Mouse (Mus musculus): ENCODE results near the gene Prtn3. TPM values are rescaled to one million over a fixed set of nuclear protein-coding genes. Genes with fewer than 3 reads are reported as not detected.
"Not testable (repeated sequence)": the region's sequence is repeated elsewhere in the genome, so short reads cannot be mapped to it uniquely, and the experiment has no call there.

Prtn3 gene
- polyA plus RNA-seq, 1 experiment from 2014 or later, result 7.9 TPM

DNA sequence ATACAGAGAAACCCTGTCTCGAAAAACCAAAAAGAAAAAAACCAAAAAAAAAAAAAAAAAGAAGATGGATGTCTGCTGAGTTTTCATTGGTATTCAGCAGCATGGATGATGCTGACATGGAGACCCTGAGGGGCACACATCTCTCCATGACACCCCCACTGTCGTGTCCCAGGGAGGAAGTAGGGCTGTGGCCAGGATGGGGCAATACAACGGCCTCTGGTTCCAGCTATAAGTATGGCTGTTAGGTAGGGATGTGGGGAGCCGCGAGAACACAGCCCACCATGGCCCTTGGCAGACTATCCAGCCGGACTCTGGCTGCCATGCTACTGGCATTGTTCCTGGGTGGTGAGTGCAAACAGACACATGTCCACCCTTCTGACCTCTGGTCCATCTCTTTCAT is 11.8 kb downstream of the Prtn3 start, which contains the start of gene Elane:
TSS of gene Elane (plus strand) at position 194 of the 400 bp plus-strand sequence.
- no peaks in the 10 kb centered on the region for H3K36me3 ChIP-seq (ENCODE audit: insufficient read depth, low read length)
- H3K27ac ChIP-seq, result no peak within 1 kb of the TSS
- peaks cover 12% of the 10 kb centered on the region for H3K4me1 ChIP-seq (replicated peaks; ENCODE audit: insufficient read depth, low read length)
- H3K9ac ChIP-seq (ENCODE audit: low read depth, low read length), result no peak within 1 kb of the TSS
- TF ChIP-seq CTCF (IDR thresholded peaks at IDR 0.05; ENCODE audit: low read depth), result no peak
- DNase-seq (ENCODE audit: low spot score) (no peak), ATAC-seq (replicated peaks; ENCODE audit: low FRiP score, low read depth) (no peak)
- no peak within 1 kb of the TSS for H3K4me3 ChIP-seq (replicated peaks; ENCODE audit: low read depth, low read length)
- 74% methylated on average over 6 of the region's 6 CpGs for WGBS
- H3K27me3 ChIP-seq (ENCODE audit: insufficient read depth, low read length), result no peaks in the 10 kb centered on the region
- H3K9me3 ChIP-seq (replicated peaks; ENCODE audit: low read length), result no peaks in the 10 kb centered on the region
- no peak within 1 kb of the TSS for H3K4me2 ChIP-seq (ENCODE audit: low read length)

- TF ChIP-seq CTCF (IDR thresholded peaks at IDR 0.05; ENCODE audit: low read depth), result no peak
- Histone ChIP-seq H3K9me3 (replicated peaks; ENCODE audit: low read length) (no peaks in the 10 kb centered on the region), H3K4me1 (replicated peaks; ENCODE audit: insufficient read depth, low read length) (peaks cover 12% of the 10 kb centered on the region), H3K27ac (no peak overlapping the region), H3K4me3 (replicated peaks; ENCODE audit: low read depth, low read length) (no peak overlapping the region), H3K9ac (ENCODE audit: low read depth, low read length) (no peak overlapping the region), H3K36me3 (ENCODE audit: insufficient read depth, low read length) (no peaks in the 10 kb centered on the region), H3K4me2 (ENCODE audit: low read length) (no peak overlapping the region), H3K27me3 (ENCODE audit: insufficient read depth, low read length) (no peaks in the 10 kb centered on the region)
- ATAC-seq (replicated peaks; ENCODE audit: low FRiP score, low read depth) (no peak), DNase-seq (ENCODE audit: low spot score) (no peak)
- WGBS, result 80% methylated on average over 8 of the region's 8 CpGs
These were observed 12.3 kb downstream of the Prtn3 start for GRCm38 (mm10) chr10:79886611-79887010.

DNA sequence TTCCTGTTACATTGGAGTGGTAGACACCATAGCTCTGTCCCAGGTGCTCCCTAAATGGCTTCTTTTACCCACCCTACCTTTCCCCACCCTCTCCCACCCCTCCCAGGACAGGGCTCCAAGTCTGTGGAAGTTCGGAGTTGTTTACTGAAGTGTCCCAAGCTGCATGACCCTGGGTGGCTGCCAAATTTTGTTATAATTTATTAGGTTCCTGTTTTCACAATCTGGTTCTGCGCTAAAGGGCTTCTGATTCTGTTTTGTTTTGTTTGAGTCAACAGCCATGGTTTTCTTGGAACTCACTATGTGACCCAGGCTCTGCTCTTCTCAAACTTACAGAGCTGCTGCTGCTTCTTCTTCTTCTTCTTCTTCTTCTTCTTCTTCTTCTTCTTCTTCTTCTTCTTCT is 15.1 kb downstream of the Prtn3 start:
- H3K27me3 ChIP-seq (ENCODE audit: insufficient read depth, low read length), result no peaks in the 10 kb centered on the region
- H3K36me3 ChIP-seq (ENCODE audit: insufficient read depth, low read length), result 0 out of 2 replicates have a peak, but pooled peaks cover 5% of the 10 kb centered on the region
- ATAC-seq (replicated peaks; ENCODE audit: low FRiP score, low read depth), result no peak
- H3K4me2 ChIP-seq (ENCODE audit: low read length), result no peak overlapping the region
- no peaks in the 10 kb centered on the region for H3K4me1 ChIP-seq (replicated peaks; ENCODE audit: insufficient read depth, low read length)
- 40% methylated on average over 2 of the region's 2 CpGs for WGBS
- H3K27ac ChIP-seq, result no peak overlapping the region
- no peak overlapping the region for H3K9ac ChIP-seq (ENCODE audit: low read depth, low read length)
- H3K4me3 ChIP-seq (replicated peaks; ENCODE audit: low read depth, low read length), result no peak overlapping the region
- no peaks in the 10 kb centered on the region for H3K9me3 ChIP-seq (replicated peaks; ENCODE audit: low read length)
- DNase-seq (ENCODE audit: low spot score), result peak; percentile 73
- TF ChIP-seq CTCF (IDR thresholded peaks at IDR 0.05; ENCODE audit: low read depth), result no peak

GRCm38 (mm10) chr10:79890670-79891069 is 16.4 kb downstream of the Prtn3 start, which contains the start of gene Cfd:
TSS of gene Cfd (plus strand) at chr10:79890853.
- no peak for TF ChIP-seq CTCF (IDR thresholded peaks at IDR 0.05; ENCODE audit: low read depth)
- Histone ChIP-seq H3K4me1 (replicated peaks; ENCODE audit: insufficient read depth, low read length) (no peaks in the 10 kb centered on the region), H3K27ac (no peak within 1 kb of the TSS), H3K4me3 (replicated peaks; ENCODE audit: low read depth, low read length) (no peak within 1 kb of the TSS), H3K4me2 (ENCODE audit: low read length) (no peak within 1 kb of the TSS), H3K36me3 (ENCODE audit: insufficient read depth, low read length) (peaks cover 15% of the 10 kb centered on the region), H3K27me3 (ENCODE audit: insufficient read depth, low read length) (no peaks in the 10 kb centered on the region), H3K9me3 (replicated peaks; ENCODE audit: low read length) (no peaks in the 10 kb centered on the region), H3K9ac (ENCODE audit: low read depth, low read length) (no peak within 1 kb of the TSS)
- 40% methylated on average over 5 of the region's 5 CpGs for WGBS
- DNase-seq (ENCODE audit: low spot score), result no peak
- no peak for ATAC-seq (replicated peaks; ENCODE audit: low FRiP score, low read depth)

GRCm38 (mm10) chr10:79892451-79893118 is 18.3 kb downstream of the Prtn3 start:
- 44% methylated on average over 22 of the region's 22 CpGs for WGBS
- H3K36me3 ChIP-seq (ENCODE audit: insufficient read depth, low read length), result peaks cover 33% of the 10 kb centered on the region
- H3K4me1 ChIP-seq (replicated peaks; ENCODE audit: insufficient read depth, low read length); ATAC-seq (replicated peaks; ENCODE audit: low FRiP score, low read depth); H3K27ac ChIP-seq; H3K9ac ChIP-seq (ENCODE audit: low read depth, low read length); H3K4me2 ChIP-seq (ENCODE audit: low read length); H3K27me3 ChIP-seq (ENCODE audit: insufficient read depth, low read length); H3K4me3 ChIP-seq (replicated peaks; ENCODE audit: low read depth, low read length); H3K9me3 ChIP-seq (replicated peaks; ENCODE audit: low read length): not testable (repeated sequence)
- DNase-seq (ENCODE audit: low spot score), result peak; percentile 83
- TF ChIP-seq CTCF (IDR thresholded peaks at IDR 0.05; ENCODE audit: low read depth), result peak; percentile 80

DNA sequence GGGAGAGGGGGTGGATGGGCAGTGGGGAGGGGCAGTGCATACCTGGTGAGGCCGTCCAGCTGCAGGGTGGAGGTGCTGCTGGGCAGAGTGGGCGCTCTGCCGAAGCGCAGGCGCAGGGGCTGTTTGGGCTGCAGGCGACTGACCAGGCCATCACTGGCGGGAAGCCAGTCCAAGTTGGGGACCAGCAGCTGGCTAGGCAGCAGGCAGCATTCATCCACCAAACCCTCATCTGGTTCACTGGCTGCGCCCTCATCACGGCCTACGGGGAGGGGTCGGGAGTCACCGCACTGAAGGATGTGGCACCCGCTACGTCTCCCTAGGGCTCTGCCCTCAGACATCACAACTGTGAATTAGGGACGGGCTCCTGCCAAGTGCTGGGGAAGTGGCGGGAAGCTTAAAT is 22.0 kb downstream of the Prtn3 start:
- no peak for TF ChIP-seq CTCF (IDR thresholded peaks at IDR 0.05; ENCODE audit: low read depth)
- Histone ChIP-seq H3K9ac (ENCODE audit: low read depth, low read length) (no peak overlapping the region), H3K27ac (no peak overlapping the region), H3K4me3 (replicated peaks; ENCODE audit: low read depth, low read length) (no peak overlapping the region), H3K27me3 (ENCODE audit: insufficient read depth, low read length) (no peaks in the 10 kb centered on the region), H3K4me2 (ENCODE audit: low read length) (no peak overlapping the region), H3K9me3 (replicated peaks; ENCODE audit: low read length) (no peaks in the 10 kb centered on the region), H3K36me3 (ENCODE audit: insufficient read depth, low read length) (peaks cover 58% of the 10 kb centered on the region), H3K4me1 (replicated peaks; ENCODE audit: insufficient read depth, low read length) (no peaks in the 10 kb centered on the region)
- 81% methylated on average over 16 of the region's 16 CpGs for WGBS
- ATAC-seq (replicated peaks; ENCODE audit: low FRiP score, low read depth), result no peak
- no peak for DNase-seq (ENCODE audit: low spot score)

All from kidney, postnatal 0 days (tissue).